8 mouse cellular contexts compared by ENCODE assay signal in the genomic region with DNA sequence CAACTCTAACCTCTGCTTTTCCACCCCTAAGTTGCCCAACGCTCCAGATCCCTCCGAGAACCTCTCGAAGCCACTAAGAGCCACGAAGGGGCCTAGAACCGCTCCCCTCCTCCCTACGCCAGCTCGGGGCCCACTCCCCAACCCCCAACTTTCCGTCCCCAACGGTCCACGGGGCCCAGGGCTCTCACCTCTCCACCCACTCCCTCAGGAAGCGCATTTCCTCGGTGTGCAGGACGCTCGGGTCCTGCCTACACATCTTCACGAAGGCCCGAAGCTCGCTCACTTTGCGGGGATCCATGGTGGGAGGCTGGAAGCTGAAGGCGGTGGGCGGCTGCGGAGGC. TPM values are rescaled to one million over a fixed set of nuclear protein-coding genes. Genes with fewer than 3 reads are reported as not detected.
DNase-seq lines count a peak whose midpoint lies in the region; ATAC-seq and TF ChIP-seq lines count a peak whose summit lies in the region.

No protein-coding gene starts in this region.

- H3K4me1 ChIP-seq in liver, adult 2 months (ENCODE audit: control insufficient read depth, insufficient read depth, low read length) = peaks cover 14% of the 10 kb centered on the region
- no peaks in the 10 kb centered on the region for H3K4me1 ChIP-seq in embryonic facial prominence, embryonic 11.5 days (ENCODE audit: control insufficient read depth, insufficient read depth, low read length)
- H3K4me1 ChIP-seq in intestine, embryonic 16.5 days (ENCODE audit: control insufficient read depth, insufficient read depth, low read length) = peaks cover 14% of the 10 kb centered on the region
- H3K4me1 ChIP-seq in neural tube, embryonic 14.5 days (ENCODE audit: control insufficient read depth, insufficient read depth, low read length) = peaks cover 15% of the 10 kb centered on the region; the same call in 1 of the 2 replicates

- no peaks in the 10 kb centered on the region for H3K27me3 ChIP-seq in liver, adult 2 months (ENCODE audit: control insufficient read depth, insufficient read depth, low read length)
- no peaks in the 10 kb centered on the region for H3K27me3 ChIP-seq in embryonic facial prominence, embryonic 11.5 days (ENCODE audit: control insufficient read depth, insufficient read depth, low read length)
- no peaks in the 10 kb centered on the region for H3K27me3 ChIP-seq in intestine, embryonic 16.5 days (replicated peaks; ENCODE audit: control insufficient read depth, insufficient read depth, low read length)
- no peaks in the 10 kb centered on the region for H3K27me3 ChIP-seq in neural tube, embryonic 14.5 days (ENCODE audit: control insufficient read depth, insufficient read depth, low read length)

- peak overlapping the region; percentile 98 for H3K9ac ChIP-seq in liver, adult 2 months (ENCODE audit: low read depth, low read length)
- H3K9ac ChIP-seq in embryonic facial prominence, embryonic 11.5 days (replicated peaks; ENCODE audit: low read length) = peak overlapping the region; percentile 75
- peak overlapping the region; percentile 98 for H3K9ac ChIP-seq in intestine, embryonic 16.5 days (ENCODE audit: low read depth, low read length)
- peak overlapping the region; percentile 86 for H3K9ac ChIP-seq in neural tube, embryonic 14.5 days (replicated peaks; ENCODE audit: low read depth, low read length)

- WGBS in liver, adult 2 months = under 1% methylated on average over 21 of the region's 21 CpGs
- WGBS in embryonic facial prominence, embryonic 11.5 days = 0% methylated on average over 21 of the region's 21 CpGs
- 0% methylated on average over 21 of the region's 21 CpGs for WGBS in intestine, embryonic 16.5 days
- under 1% methylated on average over 21 of the region's 21 CpGs for WGBS in neural tube, embryonic 14.5 days

- peaks cover 20% of the 10 kb centered on the region; the same call in 1 of the 2 replicates for H3K79me2 ChIP-seq in liver, adult 2 months (ENCODE audit: control insufficient read depth, insufficient read depth, low read length)

- no peaks in the 10 kb centered on the region for H3K9me3 ChIP-seq in embryonic facial prominence, embryonic 11.5 days (replicated peaks; ENCODE audit: control insufficient read depth, low read length)
- H3K9me3 ChIP-seq in intestine, embryonic 16.5 days (ENCODE audit: control insufficient read depth, low read length) = no peaks in the 10 kb centered on the region
- H3K9me3 ChIP-seq in neural tube, embryonic 14.5 days (ENCODE audit: control insufficient read depth, low read length) = no peaks in the 10 kb centered on the region

- H3K4me2 ChIP-seq in embryonic facial prominence, embryonic 11.5 days (ENCODE audit: low read depth, low read length) = peak overlapping the region; percentile 49
- peak overlapping the region; percentile 62 for H3K4me2 ChIP-seq in intestine, embryonic 16.5 days (ENCODE audit: low read depth, low read length)
- peak overlapping the region; percentile 67 for H3K4me2 ChIP-seq in neural tube, embryonic 14.5 days (ENCODE audit: low read depth, low read length)

- DNase-seq in liver, adult 2 months (ENCODE audit: extremely low read depth, low read depth, low spot score) = no peak
- no peak for DNase-seq in liver
- no peak for DNase-seq in embryonic facial prominence, embryonic 11.5 days (ENCODE audit: low spot score)
- DNase-seq in urinary bladder, adult 2 months (ENCODE audit: low spot score) = no peak
- DNase-seq in adrenal gland, adult 18-20 months (ENCODE audit: low spot score in 2 of 2) = no peak
- DNase-seq in c-Kit-positive CD71-positive TER-119-positive erythroid progenitor cells, embryonic 14.5 days (ENCODE audit: low spot score) = no peak

- H3K4me3 ChIP-seq in liver, adult 2 months (ENCODE audit: insufficient read depth, low read depth, low read length) = peak overlapping the region; percentile 99
- peak overlapping the region; percentile 70 for H3K4me3 ChIP-seq in embryonic facial prominence, embryonic 11.5 days (ENCODE audit: low read depth, low read length)
- H3K4me3 ChIP-seq in intestine, embryonic 16.5 days (ENCODE audit: low read length) = peak overlapping the region; percentile 99
- H3K4me3 ChIP-seq in neural tube, embryonic 14.5 days (ENCODE audit: low read depth, low read length) = peak overlapping the region; percentile 95

- no peak for TF ChIP-seq POLR2A in liver, adult 2 months (IDR thresholded peaks at IDR 0.05; ENCODE audit: extremely low read depth, insufficient read depth, low read length)

- TF ChIP-seq CTCF in liver, adult 2 months (IDR thresholded peaks at IDR 0.05; ENCODE audit: low read depth, low read length) = no peak

- peaks cover 4% of the 10 kb centered on the region; the same call in 1 of the 2 replicates for H3K36me3 ChIP-seq in liver, adult 2 months (ENCODE audit: control insufficient read depth, insufficient read depth, low read length)
- H3K36me3 ChIP-seq in embryonic facial prominence, embryonic 11.5 days (replicated peaks; ENCODE audit: control insufficient read depth, insufficient read depth, low read depth, low read length) = no peaks in the 10 kb centered on the region
- no peaks in the 10 kb centered on the region for H3K36me3 ChIP-seq in intestine, embryonic 16.5 days (ENCODE audit: control insufficient read depth, insufficient read depth, low read length)
- no peaks in the 10 kb centered on the region for H3K36me3 ChIP-seq in neural tube, embryonic 14.5 days (ENCODE audit: control insufficient read depth, insufficient read depth, low read length)

- ATAC-seq in embryonic facial prominence, embryonic 11.5 days (replicated peaks; ENCODE audit: insufficient number of reproducible peaks, low FRiP score, low TSS enrichment, low read depth) = no peak; the same call in 1 of the 2 replicates
- ATAC-seq in intestine, embryonic 16.5 days = peak; percentile 73; the same call in 1 of the 2 replicates
- no peak; the same call in 1 of the 2 replicates for ATAC-seq in neural tube, embryonic 14.5 days (ENCODE audit: low read depth)

- peak overlapping the region; percentile 93 for H3K27ac ChIP-seq in liver, adult 2 months (replicated peaks; ENCODE audit: insufficient read depth, low read depth, low read length)
- H3K27ac ChIP-seq in embryonic facial prominence, embryonic 11.5 days (replicated peaks; ENCODE audit: low read depth, low read length) = peak overlapping the region; percentile 47
- H3K27ac ChIP-seq in intestine, embryonic 16.5 days (ENCODE audit: low read length) = peak overlapping the region; percentile 86
- peak overlapping the region; percentile 96 for H3K27ac ChIP-seq in neural tube, embryonic 14.5 days (ENCODE audit: low read depth, low read length)

RNA-seq across cellular contexts. Expression of gene St13, which starts 0.6 kb away (rescaled TPM):
- 91.8 and 98.9 TPM in 2 replicates for total RNA-seq in liver, adult 2 months (2014; rRNA removed)
- 29.2 and 31.3 TPM in 2 replicates for polyA plus RNA-seq in liver, adult 2 months (2012; rRNA removed)
- 203 and 220 TPM in 2 replicates for polyA plus RNA-seq in embryonic facial prominence, embryonic 11.5 days (2014; fragmentation: Nextera tagmentation; extraction: Ambion mirVana)
- 154 and 156 TPM in 2 replicates for polyA plus RNA-seq in intestine, embryonic 16.5 days (2015; fragmentation: Nextera tagmentation; extraction: Ambion mirVana)
- polyA plus RNA-seq in neural tube, embryonic 14.5 days (2014; fragmentation: Nextera tagmentation; extraction: Ambion mirVana) = 173 and 184 TPM in 2 replicates
- 67.1 and 80.0 TPM in 2 replicates for polyA plus RNA-seq in urinary bladder, adult 2 months (2012; rRNA removed)
- 100 to 1,000 TPM; 319 to 323 TPM for total RNA-seq in adrenal gland, adult 18-20 months (2021)

RNA-seq across cellular contexts. Expression of gene Xpnpep3, which starts 0.7 kb away (rescaled TPM):
- 8.1 and 10.4 TPM in 2 replicates for total RNA-seq in liver, adult 2 months (2014; rRNA removed)
- polyA plus RNA-seq in liver, adult 2 months (2012; rRNA removed) = 5.2 and 6.8 TPM in 2 replicates
- 5.7 and 7.6 TPM in 2 replicates for polyA plus RNA-seq in embryonic facial prominence, embryonic 11.5 days (2014; fragmentation: Nextera tagmentation; extraction: Ambion mirVana)
- polyA plus RNA-seq in intestine, embryonic 16.5 days (2015; fragmentation: Nextera tagmentation; extraction: Ambion mirVana) = 6.9 and 7.8 TPM in 2 replicates
- 6.6 and 8.0 TPM in 2 replicates for polyA plus RNA-seq in neural tube, embryonic 14.5 days (2014; fragmentation: Nextera tagmentation; extraction: Ambion mirVana)
- 8.1 and 8.2 TPM in 2 replicates for polyA plus RNA-seq in urinary bladder, adult 2 months (2012; rRNA removed)
- 10 to 100 TPM; 28.0 to 30.1 TPM for total RNA-seq in adrenal gland, adult 18-20 months (2021)

RNA-seq across cellular contexts. Expression of gene Dnajb7, which starts 8.8 kb away (rescaled TPM):
- total RNA-seq in liver, adult 2 months (2014; rRNA removed) = 0.13 and 0.28 TPM in 2 replicates
- polyA plus RNA-seq in liver, adult 2 months (2012; rRNA removed) = not detected in 2 replicates
- 0.45 and 0.96 TPM in 2 replicates for polyA plus RNA-seq in embryonic facial prominence, embryonic 11.5 days (2014; fragmentation: Nextera tagmentation; extraction: Ambion mirVana)
- polyA plus RNA-seq in intestine, embryonic 16.5 days (2015; fragmentation: Nextera tagmentation; extraction: Ambion mirVana) = 1.2 and 1.6 TPM in 2 replicates
- polyA plus RNA-seq in neural tube, embryonic 14.5 days (2014; fragmentation: Nextera tagmentation; extraction: Ambion mirVana) = 0.90 and 1.7 TPM in 2 replicates
- 0.04 TPM in 1 of 2 replicates, not detected in the other for polyA plus RNA-seq in urinary bladder, adult 2 months (2012; rRNA removed)
- total RNA-seq in adrenal gland, adult 18-20 months (2021) = not detected

RNA-seq across cellular contexts. Expression of gene Slc25a17, which starts 38.7 kb away (rescaled TPM):
- 56.1 and 67.8 TPM in 2 replicates for total RNA-seq in liver, adult 2 months (2014; rRNA removed)
- polyA plus RNA-seq in liver, adult 2 months (2012; rRNA removed) = 30.2 and 30.4 TPM in 2 replicates
- polyA plus RNA-seq in embryonic facial prominence, embryonic 11.5 days (2014; fragmentation: Nextera tagmentation; extraction: Ambion mirVana) = 119 and 125 TPM in 2 replicates
- polyA plus RNA-seq in intestine, embryonic 16.5 days (2015; fragmentation: Nextera tagmentation; extraction: Ambion mirVana) = 61.7 and 67.4 TPM in 2 replicates
- 148 and 157 TPM in 2 replicates for polyA plus RNA-seq in neural tube, embryonic 14.5 days (2014; fragmentation: Nextera tagmentation; extraction: Ambion mirVana)
- 76.6 and 91.1 TPM in 2 replicates for polyA plus RNA-seq in urinary bladder, adult 2 months (2012; rRNA removed)
- total RNA-seq in adrenal gland, adult 18-20 months (2021) = 100 to 1,000 TPM in 1 of 2 experiments, 10 to 100 TPM in 1; 62.3 to 108 TPM
